Mouse (Mus musculus): ENCODE results near the gene Bag6. TPM values are rescaled to one million over a fixed set of nuclear protein-coding genes. Genes with fewer than 3 reads are reported as not detected.
A peak's percentile ranks its signal among the peaks of the same experiment; 100 is the strongest.

Gene Bag6
- polyA plus RNA-seq, 1 experiment: 378 TPM

DNA sequence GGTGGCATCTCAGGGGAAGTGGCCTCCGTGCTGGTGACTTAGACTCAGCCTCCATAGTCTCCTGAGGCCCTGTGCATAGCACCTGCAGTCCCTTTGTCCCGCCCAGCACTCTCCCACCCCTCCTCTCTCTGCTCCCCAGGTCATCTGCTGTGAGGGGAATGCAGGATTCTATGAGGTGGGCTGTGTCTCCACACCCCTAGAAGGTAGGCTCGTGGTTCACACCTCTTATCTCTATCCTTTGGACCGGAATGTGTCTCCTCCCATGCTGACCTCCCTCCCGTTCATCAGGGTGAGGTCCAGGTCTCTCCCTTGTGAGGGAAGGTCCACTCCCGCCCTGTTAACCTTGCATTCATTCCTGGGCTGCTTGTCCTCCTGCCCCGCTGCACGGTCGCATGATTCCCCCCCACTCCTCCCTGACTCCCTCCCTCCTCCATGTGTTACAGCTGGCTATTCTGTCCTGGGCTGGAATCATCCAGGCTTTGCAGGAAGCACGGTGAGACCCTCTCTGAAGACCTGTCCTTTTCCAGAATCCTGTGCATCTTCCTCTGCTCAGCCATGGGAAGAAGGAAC is 34.7 kb upstream of the Bag6 start:
- DNase-seq (ENCODE audit: low read depth): no peak
- no peak for TF ChIP-seq CTCF (IDR thresholded peaks at IDR 0.05; ENCODE audit: borderline replicate concordance, extremely low read depth, insufficient read depth, insufficient read length)
- TF ChIP-seq POLR2A (IDR thresholded peaks at IDR 0.05; ENCODE audit: borderline replicate concordance, extremely low read depth, insufficient read depth, insufficient read length, poor library complexity, severe bottlenecking): no peak

- no peak for DNase-seq (ENCODE audit: low read depth)
- TF ChIP-seq CTCF (IDR thresholded peaks at IDR 0.05; ENCODE audit: borderline replicate concordance, extremely low read depth, insufficient read depth, insufficient read length): no peak
- TF ChIP-seq POLR2A (IDR thresholded peaks at IDR 0.05; ENCODE audit: borderline replicate concordance, extremely low read depth, insufficient read depth, insufficient read length, poor library complexity, severe bottlenecking): no peak
These were observed 33.8 kb upstream of the Bag6 start for GRCm38 (mm10) chr17:35101161-35101560.

DNA sequence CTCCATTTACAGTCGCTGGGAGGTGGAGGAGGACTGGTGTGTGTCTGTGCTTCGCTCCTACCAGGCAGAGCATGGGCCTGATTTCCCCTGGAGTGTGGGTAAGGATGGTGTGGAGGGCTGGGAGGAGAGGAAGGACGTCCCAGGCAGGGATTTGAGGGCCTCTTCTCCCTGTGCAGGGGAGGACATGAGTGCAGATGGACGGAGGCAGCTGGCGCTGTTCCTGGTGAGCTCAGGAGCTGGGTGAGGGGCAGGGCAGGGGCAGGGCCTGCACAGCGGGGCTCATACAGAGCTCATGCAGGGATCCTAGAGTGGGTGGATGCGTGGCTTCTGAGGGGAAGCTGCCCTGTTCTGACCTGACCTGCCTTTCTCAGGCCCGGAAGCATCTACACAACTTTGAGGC is 32.7 kb upstream of the Bag6 start:
- no peak for TF ChIP-seq CTCF (IDR thresholded peaks at IDR 0.05; ENCODE audit: borderline replicate concordance, extremely low read depth, insufficient read depth, insufficient read length)
- no peak for TF ChIP-seq POLR2A (IDR thresholded peaks at IDR 0.05; ENCODE audit: borderline replicate concordance, extremely low read depth, insufficient read depth, insufficient read length, poor library complexity, severe bottlenecking)
- no peak for DNase-seq (ENCODE audit: low read depth)

DNA sequence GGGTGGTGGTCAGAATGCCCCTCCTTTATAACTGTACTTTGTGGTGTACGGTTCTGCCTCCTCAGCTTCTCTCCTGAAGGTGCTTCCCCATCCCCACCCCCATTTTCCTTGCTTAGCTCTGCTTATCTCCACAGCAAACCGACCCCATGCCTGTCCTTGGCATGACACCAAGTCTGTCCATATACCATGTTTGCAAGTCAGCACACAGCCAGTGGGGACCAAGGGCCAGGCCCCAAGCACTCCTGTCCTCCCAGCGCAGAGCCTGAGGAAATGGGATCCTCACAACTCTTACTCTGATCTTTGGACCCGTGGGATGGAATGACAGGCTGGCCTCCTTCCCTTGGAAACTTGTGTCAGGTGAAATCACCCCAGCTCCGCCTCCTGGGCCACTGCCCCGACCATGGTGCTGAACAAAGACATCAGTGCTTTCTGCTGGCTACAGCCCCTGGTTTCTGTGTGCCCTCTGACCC is 31.7 kb upstream of the Bag6 start:
- TF ChIP-seq POLR2A (IDR thresholded peaks at IDR 0.05; ENCODE audit: borderline replicate concordance, extremely low read depth, insufficient read depth, insufficient read length, poor library complexity, severe bottlenecking) (no peak), CTCF (IDR thresholded peaks at IDR 0.05; ENCODE audit: borderline replicate concordance, extremely low read depth, insufficient read depth, insufficient read length) (no peak)
- DNase-seq (ENCODE audit: low read depth): no peak

DNA sequence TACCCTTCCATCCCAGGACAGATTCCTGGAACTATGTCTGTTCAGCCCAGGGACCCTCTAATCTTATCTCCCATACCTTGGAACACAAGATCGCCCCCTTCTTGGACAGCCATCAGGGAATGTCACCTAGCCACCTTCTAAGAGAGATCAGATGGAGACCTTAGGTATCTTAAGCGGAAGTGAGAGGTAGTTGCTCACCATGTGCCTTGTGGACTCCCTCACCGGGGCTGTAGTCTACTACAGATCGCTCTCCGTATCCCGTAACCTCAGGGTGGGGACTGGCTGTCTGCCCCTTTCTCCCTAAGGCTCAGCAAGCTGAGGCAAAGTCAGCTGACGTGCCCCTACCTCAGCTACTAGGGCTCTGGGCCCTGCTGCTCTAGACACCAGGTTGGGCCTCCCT is 30.9 kb upstream of the Bag6 start:
- DNase-seq (ENCODE audit: low read depth): no peak
- TF ChIP-seq CTCF (IDR thresholded peaks at IDR 0.05; ENCODE audit: borderline replicate concordance, extremely low read depth, insufficient read depth, insufficient read length): no peak
- TF ChIP-seq POLR2A (IDR thresholded peaks at IDR 0.05; ENCODE audit: borderline replicate concordance, extremely low read depth, insufficient read depth, insufficient read length, poor library complexity, severe bottlenecking): no peak

DNA sequence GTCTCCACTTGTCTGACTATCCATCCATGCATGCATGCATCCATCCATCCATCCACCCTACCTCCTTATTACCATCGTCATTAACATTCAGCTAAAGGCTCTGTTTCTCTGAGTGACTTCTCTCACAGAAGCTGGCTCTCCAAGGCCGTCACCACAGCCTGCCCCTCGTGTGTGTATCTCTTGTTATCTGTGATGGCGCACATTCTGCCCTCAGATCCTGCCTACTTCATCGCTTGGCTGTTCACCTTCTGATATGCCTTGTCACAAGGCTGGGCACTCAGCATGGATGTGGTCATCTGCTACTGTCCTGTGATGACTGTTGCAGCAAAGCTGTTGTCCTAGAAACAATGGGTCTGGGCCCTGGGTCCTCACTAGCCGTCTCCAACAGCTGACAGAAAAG is 30.2 kb upstream of the Bag6 start:
- TF ChIP-seq CTCF (IDR thresholded peaks at IDR 0.05; ENCODE audit: borderline replicate concordance, extremely low read depth, insufficient read depth, insufficient read length): no peak
- TF ChIP-seq POLR2A (IDR thresholded peaks at IDR 0.05; ENCODE audit: borderline replicate concordance, extremely low read depth, insufficient read depth, insufficient read length, poor library complexity, severe bottlenecking): no peak
- DNase-seq (ENCODE audit: low read depth): no peak

DNA sequence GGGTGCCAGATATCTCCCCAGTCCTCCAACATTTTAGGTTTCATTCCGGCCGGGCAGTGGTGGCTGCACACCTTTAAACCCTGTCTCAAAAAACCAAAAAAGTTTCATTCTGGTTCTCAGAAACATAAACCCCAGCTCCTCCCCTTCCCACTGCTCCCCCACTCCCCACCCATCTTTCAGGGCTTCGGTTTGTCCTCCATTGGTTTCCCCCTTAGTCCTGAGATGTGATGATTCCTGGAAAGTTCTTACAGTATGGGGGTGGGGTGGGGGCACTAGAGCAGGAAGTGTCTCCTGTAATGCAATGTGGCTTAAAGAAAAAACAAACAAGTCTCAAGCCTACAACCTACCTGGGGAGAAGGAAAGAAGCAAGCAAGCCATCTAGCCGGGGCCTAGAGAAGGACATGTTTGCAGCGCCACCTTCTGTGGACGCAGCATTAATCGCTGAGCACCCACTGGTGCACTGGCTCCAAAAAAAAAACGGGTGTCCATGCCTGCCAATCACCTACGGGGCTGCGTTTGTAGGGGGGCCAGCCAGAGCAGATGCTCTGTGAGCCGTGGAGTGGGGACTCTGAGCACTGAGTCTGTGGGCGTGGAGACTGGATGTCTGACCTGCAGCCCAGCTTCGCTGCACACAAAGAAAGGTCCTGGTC is 29.1 kb upstream of the Bag6 start:
- TF ChIP-seq POLR2A (IDR thresholded peaks at IDR 0.05; ENCODE audit: borderline replicate concordance, extremely low read depth, insufficient read depth, insufficient read length, poor library complexity, severe bottlenecking) (no peak), CTCF (IDR thresholded peaks at IDR 0.05; ENCODE audit: borderline replicate concordance, extremely low read depth, insufficient read depth, insufficient read length) (peak; percentile 66)

DNA sequence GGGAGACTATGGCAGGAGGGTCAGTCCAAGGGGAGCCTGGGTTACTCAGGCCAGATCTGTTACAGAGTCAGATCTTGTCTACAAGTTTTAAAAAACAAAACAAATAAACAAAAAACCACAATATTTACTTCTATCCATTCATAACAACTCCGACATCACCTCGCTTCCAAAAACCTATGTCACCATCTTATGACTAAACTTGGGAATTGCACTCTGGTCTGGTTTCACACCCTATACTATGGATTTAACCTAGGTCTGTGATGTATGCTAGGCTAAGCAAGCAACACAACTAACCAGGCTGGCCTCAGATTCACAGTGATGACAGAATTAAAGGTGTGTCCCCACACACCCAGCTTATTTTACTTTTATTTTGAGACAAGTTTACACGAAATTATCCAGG is 28.5 kb upstream of the Bag6 start:
- no peak; the same call in 1 of the 2 replicates for TF ChIP-seq CTCF (IDR thresholded peaks at IDR 0.05; ENCODE audit: borderline replicate concordance, extremely low read depth, insufficient read depth, insufficient read length)
- TF ChIP-seq POLR2A (IDR thresholded peaks at IDR 0.05; ENCODE audit: borderline replicate concordance, extremely low read depth, insufficient read depth, insufficient read length, poor library complexity, severe bottlenecking): no peak
- peak; percentile 48 for DNase-seq (ENCODE audit: low read depth)

More for the DNA sequence above, 29.1 kb upstream of the Bag6 start:
- DNase-seq (ENCODE audit: low read depth): peak; percentile 68

- no peak for DNase-seq (ENCODE audit: low read depth)
- TF ChIP-seq CTCF (IDR thresholded peaks at IDR 0.05; ENCODE audit: borderline replicate concordance, extremely low read depth, insufficient read depth, insufficient read length) (no peak), POLR2A (IDR thresholded peaks at IDR 0.05; ENCODE audit: borderline replicate concordance, extremely low read depth, insufficient read depth, insufficient read length, poor library complexity, severe bottlenecking) (no peak)
These were observed 26.9 kb upstream of the Bag6 start, which contains the start of gene Ly6g5c for GRCm38 (mm10) chr17:35108097-35108496. TSS of gene Ly6g5c (plus strand) at chr17:35108279.

GRCm38 (mm10) chr17:35111774-35112173 is 23.2 kb upstream of the Bag6 start:
- DNase-seq (ENCODE audit: low read depth): no peak
- TF ChIP-seq CTCF (IDR thresholded peaks at IDR 0.05; ENCODE audit: borderline replicate concordance, extremely low read depth, insufficient read depth, insufficient read length) (no peak), POLR2A (IDR thresholded peaks at IDR 0.05; ENCODE audit: borderline replicate concordance, extremely low read depth, insufficient read depth, insufficient read length, poor library complexity, severe bottlenecking) (no peak)

DNA sequence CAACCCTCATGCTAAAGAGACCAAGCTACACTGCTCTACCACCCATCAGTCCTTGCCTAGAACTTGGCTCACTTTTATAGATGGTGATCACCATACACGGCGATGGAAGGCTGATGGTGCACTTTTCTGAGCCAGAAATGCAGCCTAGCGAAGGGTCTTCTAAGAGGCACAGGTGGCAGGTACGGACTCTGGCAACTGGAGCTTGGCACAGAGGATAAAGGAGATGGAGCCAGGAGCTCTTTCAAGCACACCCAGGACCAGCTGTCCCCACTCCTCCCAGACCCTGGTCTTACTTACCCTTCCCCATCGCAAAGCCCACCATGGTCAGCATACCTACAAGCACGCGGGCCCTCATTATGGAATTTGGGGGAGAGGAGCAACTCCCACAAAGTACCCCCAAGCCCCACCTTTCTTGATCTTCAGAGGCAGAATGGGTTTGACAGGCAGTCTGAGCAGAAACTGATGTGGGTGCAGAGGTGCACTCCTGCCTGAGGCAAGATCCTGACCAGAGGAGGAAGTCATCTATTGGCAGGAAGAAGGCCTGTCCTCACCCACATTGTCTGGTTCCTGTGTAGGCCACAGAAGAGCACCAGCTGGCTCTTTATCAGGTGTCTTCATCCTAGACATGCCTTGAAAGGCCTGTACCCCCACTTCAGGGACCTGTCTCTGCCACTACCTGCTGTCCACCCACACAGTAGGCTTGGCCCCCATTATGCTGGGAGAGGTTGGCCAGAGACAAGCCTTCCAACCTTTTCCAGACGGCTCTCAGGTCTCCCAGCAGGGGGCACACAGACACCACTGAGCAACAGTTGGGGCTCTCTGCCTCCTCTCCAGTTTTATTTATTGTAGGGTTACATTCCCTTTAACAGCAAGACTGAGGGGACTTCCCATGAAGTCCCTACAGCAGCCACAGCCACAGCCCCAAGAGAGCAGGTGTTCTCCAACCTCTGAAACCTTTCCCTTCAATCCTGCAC is 19.6 kb upstream of the Bag6 start, which contains the start of gene Ly6g5b:
Gene Ly6g5b, minus strand, starts transcription at position 383 of the 974 bp plus-strand sequence.
- no peak for DNase-seq (ENCODE audit: low read depth)
- TF ChIP-seq CTCF (IDR thresholded peaks at IDR 0.05; ENCODE audit: borderline replicate concordance, extremely low read depth, insufficient read depth, insufficient read length): peak; percentile 40; the same call in 1 of the 2 replicates
- no peak for TF ChIP-seq POLR2A (IDR thresholded peaks at IDR 0.05; ENCODE audit: borderline replicate concordance, extremely low read depth, insufficient read depth, insufficient read length, poor library complexity, severe bottlenecking)
